Mouse (Mus musculus) neural tube, embryonic 14.5 days (tissue): ENCODE data around the gene Alms1. TPM values are rescaled to one million over a fixed set of nuclear protein-coding genes. Genes with fewer than 3 reads are reported as not detected.

Experiments used
- ATAC-seq: fragments of 200-750 bp; cut with Nextera tagmentation; 2 replicates; pipeline ENCODE4 v1.8.0; 2017; ENCODE audit warnings: low read depth, mild to moderate bottlenecking, moderate TSS enrichment, moderate library complexity
- H3K27ac ChIP-seq: fragments of 300-500 bp; sonication (generic); 2 replicates; pipeline ENCODE4 v1.5.1; 2014; ENCODE audit warnings: low read depth, mild to moderate bottlenecking, control low read depth, low read length, moderate library complexity, mixed read lengths
- H3K27me3 ChIP-seq: fragments of 300-500 bp; sonication (generic); 2 replicates; pipeline ENCODE4 v1.6.1; 2014; ENCODE audit warnings: low read length; ENCODE audit not compliant: control insufficient read depth, insufficient read depth
- H3K36me3 ChIP-seq: fragments of 300-500 bp; sonication (generic); 2 replicates; pipeline ENCODE4 v1.6.1; 2014; ENCODE audit warnings: low read length, mixed read lengths; ENCODE audit not compliant: control insufficient read depth, insufficient read depth
- H3K4me1 ChIP-seq: fragments of 300-500 bp; sonication (generic); 2 replicates; pipeline ENCODE4 v1.6.1; 2014; ENCODE audit warnings: low read length; ENCODE audit not compliant: control insufficient read depth, insufficient read depth
- H3K4me2 ChIP-seq: fragments of 300-500 bp; sonication (generic); 2 replicates; pipeline ENCODE4 v1.6.1; 2014; ENCODE audit warnings: mild to moderate bottlenecking, low read depth, low read length, control low read depth
- H3K4me3 ChIP-seq: fragments of 300-500 bp; sonication (generic); 2 replicates; pipeline ENCODE4 v1.5.1; 2014; ENCODE audit warnings: low read depth, low read length, control low read depth, mixed read lengths
- H3K9ac ChIP-seq: fragments of 300-500 bp; sonication (generic); replicated peaks from 2 replicates; pipeline ENCODE4 v1.6.1; 2014; ENCODE audit warnings: low read depth, mild to moderate bottlenecking, control low read depth, low read length, mixed read lengths
- H3K9me3 ChIP-seq: fragments of 300-500 bp; sonication (generic); 2 replicates; pipeline ENCODE4 v1.6.1; 2016; ENCODE audit warnings: low read length; ENCODE audit not compliant: control insufficient read depth
- WGBS: fragments of 180-500 bp; shearing (Covaris S2); extraction: QIAGEN DNeasy Blood & Tissue Kit; methylation state at CpG from one replicate; pipeline ENCODE4 v1.1.7; 2014; 5-methylcytosine and 5-hydroxymethylcytosine counted together
- polyA plus RNA-seq: library from polyadenylated mRNA; unstranded; fragments of >200 nt; fragmentation: Nextera tagmentation; extraction: Ambion mirVana; gene quantifications from 2 replicates; pipeline ENCODE4 v1.2.1, GENCODE M21; 2014

The Alms1 gene
- polyA plus RNA-seq, 1 experiment from 2014 or later, result 6.6 TPM

DNA sequence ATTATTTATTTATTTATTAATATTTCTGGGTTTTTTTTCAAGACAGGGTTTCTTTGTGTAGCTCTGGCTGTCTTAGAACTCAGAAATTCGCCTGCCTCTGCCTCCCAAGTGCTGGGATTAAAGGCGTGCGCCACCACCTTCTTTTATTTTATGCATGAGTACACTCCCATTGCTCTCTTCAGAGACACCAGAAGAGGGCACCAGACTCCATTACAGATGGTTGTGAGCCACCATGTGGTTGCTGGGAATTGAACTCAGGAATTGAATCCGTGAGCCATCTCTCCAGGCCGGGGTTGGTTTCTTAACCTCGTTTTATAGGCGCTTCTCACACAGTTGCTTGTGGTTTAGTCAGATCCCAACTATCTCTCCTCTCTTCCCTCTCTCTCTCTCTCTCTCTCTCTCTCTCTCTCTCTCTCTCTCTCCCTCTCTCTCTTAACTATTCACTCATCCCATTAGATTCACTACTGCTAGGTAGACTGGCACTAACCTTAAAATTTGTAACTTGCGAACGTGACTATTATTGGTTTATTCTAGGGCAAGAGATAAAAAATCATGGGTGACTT, 445 bp upstream of the Alms1 start:
- 29% methylated on average over 9 of the region's 9 CpGs for WGBS
- peaks cover 19% of the 10 kb centered on the region for H3K4me1 ChIP-seq
- 0 out of 2 replicates have a peak, but pooled peaks have one; percentile 3 for ATAC-seq

GRCm38 (mm10) chr6:85588164-85588563, 833 bp downstream of the Alms1 start:
- Histone ChIP-seq H3K4me3 (peak overlapping the region; percentile 90), H3K9me3 (no peaks in the 10 kb centered on the region), H3K36me3 (no peaks in the 10 kb centered on the region), H3K27me3 (no peaks in the 10 kb centered on the region), H3K4me2 (peak overlapping the region; percentile 71), H3K9ac (peak overlapping the region; percentile 76), H3K27ac (peak overlapping the region; percentile 79), H3K4me1 (peaks cover 19% of the 10 kb centered on the region)
- peak; percentile 14; the same call in 1 of the 2 replicates for ATAC-seq
- WGBS, result 1% methylated on average over 10 of the region's 10 CpGs

More for the DNA sequence above, 445 bp upstream of the Alms1 start:
- H3K27me3 ChIP-seq, result no peaks in the 10 kb centered on the region
- H3K4me2 ChIP-seq, result peak overlapping the region; percentile 71
- no peak overlapping the region for H3K27ac ChIP-seq
- H3K9ac ChIP-seq, result 0 out of 2 replicates have a peak overlapping the region, but pooled peaks have one; percentile 76
- H3K9me3 ChIP-seq, result no peaks in the 10 kb centered on the region
- no peaks in the 10 kb centered on the region for H3K36me3 ChIP-seq
- H3K4me3 ChIP-seq, result peak overlapping the region; percentile 90

- 8% methylated on average over 4 of the region's 4 CpGs for WGBS
- peaks cover 19% of the 10 kb centered on the region for H3K4me1 ChIP-seq
- H3K27me3 ChIP-seq, result no peaks in the 10 kb centered on the region
- no peak overlapping the region for H3K27ac ChIP-seq
- peak overlapping the region; percentile 76 for H3K9ac ChIP-seq
- ATAC-seq, result no peak
- H3K4me3 ChIP-seq, result peak overlapping the region; percentile 90
- no peaks in the 10 kb centered on the region for H3K36me3 ChIP-seq
- H3K4me2 ChIP-seq, result peak overlapping the region; percentile 71
- H3K9me3 ChIP-seq, result no peaks in the 10 kb centered on the region
Observed at GRCm38 (mm10) chr6:85588568-85588967, 1.2 kb downstream of the Alms1 start.

- 72% methylated on average over 2 of the region's 2 CpGs for WGBS
- Histone ChIP-seq H3K4me3 (no peak overlapping the region), H3K9ac (no peak overlapping the region)
Observed at GRCm38 (mm10) chr6:85590116-85590515, 2.8 kb downstream of the Alms1 start.

GRCm38 (mm10) chr6:85599310-85599709, 12.0 kb downstream of the Alms1 start:
- Histone ChIP-seq H3K9me3 (no peaks in the 10 kb centered on the region), H3K27ac (no peak overlapping the region), H3K36me3 (no peaks in the 10 kb centered on the region), H3K4me3 (no peak overlapping the region), H3K27me3 (no peaks in the 10 kb centered on the region), H3K9ac (no peak overlapping the region), H3K4me2 (no peak overlapping the region), H3K4me1 (no peaks in the 10 kb centered on the region)
- WGBS, result 68% methylated on average over 1 of the region's 1 CpGs
- ATAC-seq, result no peak

More at GRCm38 (mm10) chr6:85590116-85590515, 2.8 kb downstream of the Alms1 start:
- no peaks in the 10 kb centered on the region for H3K27me3 ChIP-seq
- no peak overlapping the region for H3K27ac ChIP-seq
- no peaks in the 10 kb centered on the region for H3K36me3 ChIP-seq
- peaks cover 19% of the 10 kb centered on the region for H3K4me1 ChIP-seq
- H3K9me3 ChIP-seq, result no peaks in the 10 kb centered on the region
- no peak overlapping the region for H3K4me2 ChIP-seq
- no peak for ATAC-seq

DNA sequence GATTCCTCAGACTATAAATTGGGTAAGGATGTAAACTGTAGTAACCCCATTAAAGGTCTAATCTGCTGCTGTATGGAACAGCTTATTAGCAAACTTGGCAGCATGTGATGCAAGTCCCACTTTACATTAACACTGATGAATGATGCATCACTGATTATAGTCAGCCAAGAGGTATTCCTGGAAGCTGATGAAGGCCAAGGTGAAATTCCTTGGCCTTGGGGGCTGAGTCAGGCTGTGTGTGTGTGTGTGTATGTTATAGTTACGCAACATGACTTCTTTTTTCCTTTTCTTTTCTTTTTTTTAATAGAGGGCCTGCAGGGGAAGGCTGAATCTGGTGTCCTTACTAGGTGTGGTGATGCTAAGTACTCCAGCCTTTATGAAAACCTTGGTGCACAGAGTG, 23.2 kb downstream of the Alms1 start:
- ATAC-seq, result no peak
- H3K36me3 ChIP-seq, result peaks cover 13% of the 10 kb centered on the region
- H3K27me3 ChIP-seq, result no peaks in the 10 kb centered on the region
- no peaks in the 10 kb centered on the region for H3K9me3 ChIP-seq
- no peak overlapping the region for H3K9ac ChIP-seq
- H3K4me1 ChIP-seq, result no peaks in the 10 kb centered on the region
- H3K27ac ChIP-seq, result no peak overlapping the region
- H3K4me2 ChIP-seq, result no peak overlapping the region
- no peak overlapping the region for H3K4me3 ChIP-seq
- 96% methylated on average over 1 of the region's 1 CpGs for WGBS

DNA sequence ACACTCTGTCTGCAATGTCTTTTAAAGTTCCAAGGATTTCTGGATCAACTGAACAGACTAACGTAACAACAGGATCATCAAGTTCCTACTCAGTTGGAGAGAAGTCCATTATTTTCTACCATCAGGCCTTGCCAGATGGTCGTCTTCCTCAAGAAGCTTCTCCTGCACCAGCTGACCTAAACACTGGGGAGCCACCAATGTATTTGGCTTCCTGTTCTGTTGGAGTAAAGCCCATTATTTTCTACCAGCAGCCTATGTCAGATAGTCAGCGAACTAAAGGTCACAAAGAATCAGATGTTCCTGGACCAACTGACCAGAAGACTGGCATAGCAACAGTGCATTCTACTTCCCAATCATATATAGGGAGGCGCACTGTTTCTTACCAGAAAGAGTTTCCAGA, 33.5 kb downstream of the Alms1 start:
- Histone ChIP-seq H3K9ac (no peak overlapping the region), H3K9me3 (no peaks in the 10 kb centered on the region), H3K4me2 (no peak overlapping the region), H3K27ac (no peak overlapping the region), H3K27me3 (no peaks in the 10 kb centered on the region), H3K4me1 (no peaks in the 10 kb centered on the region), H3K4me3 (no peak overlapping the region), H3K36me3 (peaks cover 52% of the 10 kb centered on the region)
- 92% methylated on average over 4 of the region's 4 CpGs for WGBS
- ATAC-seq, result no peak

GRCm38 (mm10) chr6:85621600-85621999, 34.3 kb downstream of the Alms1 start:
- H3K4me1 ChIP-seq, result no peaks in the 10 kb centered on the region
- peaks cover 46% of the 10 kb centered on the region for H3K36me3 ChIP-seq
- H3K9ac ChIP-seq, result no peak overlapping the region
- H3K27ac ChIP-seq, result no peak overlapping the region
- no peak for ATAC-seq
- no peak overlapping the region for H3K4me2 ChIP-seq
- no peaks in the 10 kb centered on the region for H3K27me3 ChIP-seq
- WGBS, result 94% methylated on average over 5 of the region's 5 CpGs
- H3K4me3 ChIP-seq, result no peak overlapping the region
- no peaks in the 10 kb centered on the region for H3K9me3 ChIP-seq

DNA sequence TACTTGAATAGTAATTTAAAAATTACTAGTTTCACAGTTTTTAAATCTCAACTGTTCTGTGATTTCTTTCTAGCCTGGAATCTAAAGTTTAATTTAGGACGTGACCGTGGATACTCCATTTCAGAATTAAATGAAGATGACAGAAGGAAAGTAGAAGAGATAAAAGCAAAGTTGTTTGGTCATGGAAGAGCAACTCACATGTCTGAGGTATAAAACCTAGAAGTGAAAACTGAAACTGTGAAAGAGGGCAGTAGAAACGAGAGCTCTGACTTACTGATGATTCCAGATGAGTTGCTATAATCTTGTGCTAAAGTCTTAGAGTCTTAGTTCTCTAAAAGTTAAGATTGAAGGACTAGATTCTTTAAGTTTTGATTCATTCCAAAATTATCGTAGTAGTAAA, 37.2 kb downstream of the Alms1 start:
- no peak overlapping the region for H3K9ac ChIP-seq
- H3K27ac ChIP-seq, result no peak overlapping the region
- no peaks in the 10 kb centered on the region for H3K4me1 ChIP-seq
- H3K27me3 ChIP-seq, result no peaks in the 10 kb centered on the region
- H3K36me3 ChIP-seq, result peaks cover 44% of the 10 kb centered on the region
- 96% methylated on average over 4 of the region's 4 CpGs for WGBS
- H3K9me3 ChIP-seq, result no peaks in the 10 kb centered on the region
- no peak for ATAC-seq
- H3K4me2 ChIP-seq, result no peak overlapping the region
- no peak overlapping the region for H3K4me3 ChIP-seq
